Mouse (Mus musculus) kidney, adult 2 months (tissue): ENCODE data around the gene Ipp. TPM values are rescaled to one million over a fixed set of nuclear protein-coding genes. Genes with fewer than 3 reads are reported as not detected.

Experiments used
- DNase-seq: peaks from one replicate; pipeline ENCODE4 v3.0.0; 2021
- H3K27ac ChIP-seq: fragments of 200-500 bp; 2 replicates; pipeline ENCODE4 v1.5.1; 2012; ENCODE audit warnings: low read depth, low read length, control low read depth, inconsistent platforms; ENCODE audit not compliant: insufficient read depth
- H3K27me3 ChIP-seq: fragments of 200-500 bp; replicated peaks from 2 replicates; pipeline ENCODE4 v1.6.1; 2012; ENCODE audit warnings: mild to moderate bottlenecking, moderate library complexity, low read length, inconsistent platforms; ENCODE audit not compliant: control insufficient read depth, insufficient read depth
- H3K36me3 ChIP-seq: fragments of 200-500 bp; 2 replicates; pipeline ENCODE4 v1.6.1; 2012; ENCODE audit warnings: mild to moderate bottlenecking, moderate library complexity, low read length, inconsistent platforms; ENCODE audit not compliant: control insufficient read depth, insufficient read depth
- H3K4me1 ChIP-seq: fragments of 200-500 bp; 2 replicates; pipeline ENCODE4 v1.6.1; 2011; ENCODE audit warnings: low read length; ENCODE audit not compliant: control insufficient read depth, insufficient read depth
- H3K4me3 ChIP-seq: fragments of 200-500 bp; 2 replicates; pipeline ENCODE4 v1.5.1; 2011; ENCODE audit warnings: mild to moderate bottlenecking, low read depth, low read length, control low read depth; ENCODE audit not compliant: insufficient read depth
- CTCF ChIP-seq: fragments of 200-500 bp; conservative IDR thresholded peaks from 2 replicates; pipeline ENCODE4 v1.5.1; 2011; ENCODE audit warnings: low read depth, mild to moderate bottlenecking, control low read depth, low read length, moderate library complexity, mixed read lengths; ENCODE audit not compliant: insufficient read depth, insufficient read length
- POLR2A ChIP-seq: fragments of 200-500 bp; IDR thresholded peaks from one replicate; pipeline ENCODE4 v1.6.1; 2011; ENCODE audit warnings: low read depth, low read length, control low read depth
- WGBS: fragments of 180-500 bp; shearing (Covaris S2); methylation state at CpG from one replicate; pipeline ENCODE4 v1.1.7; 2018; 5-methylcytosine and 5-hydroxymethylcytosine counted together
- polyA plus RNA-seq: library from polyadenylated mRNA; depleted of rRNA; stranded (reverse); fragments of >200 nt; gene quantifications from 2 replicates; pipeline ENCODE4 v1.2.3, GENCODE M21; 2012

The Ipp gene
- polyA plus RNA-seq, 1 experiment, result 5.2 TPM

DNA sequence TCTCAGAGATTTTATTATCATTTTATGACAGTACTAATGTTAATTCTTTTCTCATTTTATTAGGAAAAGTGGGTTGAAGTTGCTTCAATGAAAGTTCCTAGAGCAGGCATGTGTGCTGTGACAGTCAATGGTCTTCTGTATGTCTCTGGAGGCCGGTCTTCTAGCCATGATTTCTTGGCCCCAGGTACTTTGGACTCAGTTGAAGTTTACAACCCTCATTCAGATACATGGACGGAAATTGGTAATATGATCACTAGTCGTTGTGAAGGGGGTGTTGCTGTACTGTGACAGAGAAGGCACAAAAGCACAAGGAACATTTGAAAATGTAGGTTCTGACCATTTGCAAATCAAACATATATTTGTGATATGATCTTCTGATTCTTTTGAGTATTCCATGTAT lies 30.4 kb downstream of the Ipp start:
- Histone ChIP-seq H3K27me3 (no peaks in the 10 kb centered on the region), H3K4me1 (no peaks in the 10 kb centered on the region), H3K4me3 (no peak overlapping the region), H3K36me3 (peaks cover 6% of the 10 kb centered on the region), H3K27ac (no peak overlapping the region)
- no peak for TF ChIP-seq CTCF
- TF ChIP-seq POLR2A, result no peak
- 77% methylated on average over 3 of the region's 3 CpGs for WGBS
- no peak for DNase-seq

DNA sequence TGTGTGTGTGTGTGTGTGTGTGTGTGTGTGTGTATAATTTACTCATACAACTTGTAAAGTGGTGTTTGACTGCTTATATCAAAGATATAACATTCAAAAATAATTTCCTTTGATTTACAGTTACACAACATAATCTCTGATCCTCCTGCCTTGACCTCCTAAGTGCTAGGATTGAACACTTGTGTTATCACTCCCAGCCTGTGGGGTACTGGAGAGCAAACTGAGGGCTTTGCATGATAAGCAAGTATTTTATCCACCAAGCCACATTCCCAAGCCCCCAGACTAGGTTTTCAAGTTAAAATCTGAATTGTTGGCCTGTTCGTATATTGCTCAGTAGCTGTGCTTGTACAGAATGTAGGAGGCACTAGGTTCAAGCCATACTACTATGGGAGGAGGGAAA lies 43.1 kb downstream of the Ipp start:
- Histone ChIP-seq H3K27ac (no peak overlapping the region), H3K4me3 (no peak overlapping the region), H3K36me3 (no peaks in the 10 kb centered on the region; the same call in none of the 2 replicates), H3K4me1 (no peaks in the 10 kb centered on the region), H3K27me3 (no peaks in the 10 kb centered on the region)
- WGBS, result 96% methylated on average over 1 of the region's 1 CpGs
- DNase-seq, result no peak
- TF ChIP-seq CTCF, result no peak
- TF ChIP-seq POLR2A, result no peak

DNA sequence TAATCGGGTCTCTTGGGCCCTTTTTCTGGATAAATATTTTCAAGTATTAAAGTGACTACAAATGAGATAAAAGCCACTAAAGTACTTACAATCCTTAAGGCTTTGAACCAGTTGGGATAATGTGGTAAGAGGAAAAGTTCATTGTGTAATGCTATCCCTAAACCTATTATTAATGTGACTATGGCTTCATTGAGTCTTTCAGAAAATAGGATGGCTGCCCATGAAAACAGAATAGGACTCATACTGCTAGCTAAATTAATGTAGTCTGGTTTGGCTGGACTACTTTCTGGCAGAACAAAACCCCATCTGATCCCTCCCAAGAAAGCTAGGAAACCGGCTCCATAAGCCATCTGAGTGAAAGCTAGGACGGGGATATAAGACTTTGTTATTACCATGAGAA lies 45.7 kb downstream of the Ipp start:
- Histone ChIP-seq H3K36me3 (no peaks in the 10 kb centered on the region; the same call in none of the 2 replicates), H3K4me3 (no peak overlapping the region), H3K27me3 (no peaks in the 10 kb centered on the region), H3K27ac (no peak overlapping the region), H3K4me1 (no peaks in the 10 kb centered on the region)
- WGBS, result 83% methylated on average over 3 of the region's 3 CpGs
- TF ChIP-seq CTCF, result no peak
- no peak for TF ChIP-seq POLR2A
- DNase-seq, result no peak

DNA sequence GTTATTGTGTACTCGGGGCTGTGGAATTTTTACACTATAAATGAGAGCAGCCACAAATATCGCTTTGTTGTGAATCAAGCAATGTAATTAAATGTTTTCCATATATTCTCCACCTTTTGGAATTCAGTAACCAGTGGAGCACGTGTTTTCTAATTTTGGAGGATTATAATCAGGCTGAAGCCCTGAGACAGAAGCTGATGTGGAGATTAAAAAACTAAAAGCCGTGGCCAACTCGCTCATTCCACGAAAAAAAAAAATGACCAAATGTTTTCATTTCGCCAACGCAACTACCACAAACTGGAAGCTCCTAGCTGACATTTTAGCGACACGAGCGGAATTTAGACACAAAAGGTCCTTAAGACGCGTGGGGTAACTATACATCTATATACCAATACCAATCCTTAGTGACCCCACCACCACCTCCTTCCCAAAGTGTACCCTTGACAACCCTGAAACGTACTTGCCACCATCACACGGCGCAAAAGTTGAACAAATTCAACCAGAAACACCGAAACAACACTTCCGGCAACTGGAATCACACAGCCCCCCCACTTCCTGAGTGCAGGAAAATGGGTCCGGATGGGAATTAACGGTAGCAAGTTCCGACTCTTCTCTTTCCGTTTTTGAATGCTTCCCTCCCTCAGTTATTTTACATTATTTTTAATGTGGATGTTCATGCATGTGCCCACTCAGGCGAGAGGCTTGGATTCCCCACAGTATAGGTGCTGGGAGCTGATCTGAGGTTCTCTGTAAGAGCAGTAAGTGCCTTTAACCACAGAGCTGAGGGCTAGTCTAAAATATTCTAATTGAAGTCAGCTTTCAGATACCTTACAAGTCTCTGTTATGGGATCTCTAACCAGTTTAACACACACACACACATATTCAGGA lies 48.3 kb downstream of the Ipp start, which contains the start of gene Tmem69:
TSS of gene Tmem69 (minus strand) at position 524 of the 888 bp plus-strand sequence.
- Histone ChIP-seq H3K36me3 (no peaks in the 10 kb centered on the region; the same call in none of the 2 replicates), H3K4me1 (no peaks in the 10 kb centered on the region; the same call in 1 of the 2 replicates), H3K27me3 (no peaks in the 10 kb centered on the region), H3K27ac (peak within 1 kb of the TSS; percentile 98), H3K4me3 (peak within 1 kb of the TSS; percentile 73)
- 2% methylated on average over 23 of the region's 23 CpGs for WGBS
- no peak for TF ChIP-seq CTCF
- no peak for TF ChIP-seq POLR2A
- peak; percentile 88 for DNase-seq

GRCm38 (mm10) chr4:116556561-116557305 lies 49.4 kb downstream of the Ipp start:
- no peaks in the 10 kb centered on the region; the same call in none of the 2 replicates for H3K36me3 ChIP-seq
- H3K27ac ChIP-seq, result peak overlapping the region; percentile 98
- H3K4me1 ChIP-seq, result no peaks in the 10 kb centered on the region; the same call in 1 of the 2 replicates
- H3K4me3 ChIP-seq, result peak overlapping the region; percentile 70
- no peaks in the 10 kb centered on the region for H3K27me3 ChIP-seq
- under 1% methylated on average over 28 of the region's 28 CpGs for WGBS
- peak; percentile 52 for TF ChIP-seq POLR2A
- TF ChIP-seq CTCF, result no peak
- peak; percentile 97 for DNase-seq

DNA sequence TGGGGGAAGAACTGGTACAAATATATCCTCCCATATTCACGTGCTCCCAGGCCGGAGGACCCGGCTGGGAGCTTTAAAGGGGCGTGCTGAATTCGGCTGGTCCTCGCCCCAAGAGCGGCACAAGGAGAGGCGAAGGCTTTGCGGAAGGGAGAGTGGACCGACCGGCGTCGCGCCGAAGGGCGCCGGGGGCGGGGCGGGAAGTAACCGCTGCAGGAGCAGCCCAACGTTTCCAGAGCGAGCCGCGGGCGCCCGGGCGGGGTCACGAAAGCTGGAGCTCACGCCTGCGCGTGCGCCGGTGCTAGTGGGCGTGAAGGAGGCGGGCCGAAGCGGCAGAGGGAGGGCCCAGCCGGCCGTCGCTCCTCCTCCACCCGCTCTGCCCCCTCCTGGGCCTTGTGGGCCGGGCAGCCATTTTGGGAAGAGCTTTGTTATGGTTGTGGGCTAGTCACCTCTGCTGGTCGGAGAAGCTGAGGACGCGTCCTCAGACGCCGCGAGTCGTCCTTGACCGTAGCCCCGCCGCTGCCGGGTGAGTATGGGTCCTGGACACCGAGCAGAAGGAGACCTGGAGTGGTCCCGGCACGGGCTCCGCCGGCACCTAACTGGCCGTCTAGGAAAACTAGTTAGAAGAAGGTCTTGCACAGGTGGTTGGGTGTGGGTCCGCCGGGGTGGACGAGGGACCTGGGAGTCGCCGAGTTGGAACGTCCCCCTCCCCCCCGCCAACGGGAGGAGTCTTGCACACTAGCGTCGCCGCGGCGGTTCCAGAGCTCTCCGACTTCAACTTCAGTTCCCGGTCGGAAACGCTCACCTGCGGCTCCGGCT lies 50.2 kb downstream of the Ipp start, which contains the start of gene Gpbp1l1:
TSS of gene Gpbp1l1 (plus strand) at position 353 of the 816 bp plus-strand sequence.
- peak; percentile 58 for TF ChIP-seq POLR2A
- TF ChIP-seq CTCF, result 0 out of 2 replicates have a peak, but pooled peaks have one; percentile 20
- Histone ChIP-seq H3K36me3 (no peaks in the 10 kb centered on the region; the same call in none of the 2 replicates), H3K4me3 (peak within 1 kb of the TSS; percentile 84), H3K4me1 (peaks cover 4% of the 10 kb centered on the region; the same call in 1 of the 2 replicates), H3K27me3 (no peaks in the 10 kb centered on the region), H3K27ac (peak within 1 kb of the TSS; percentile 98)
- WGBS, result under 1% methylated on average over 78 of the region's 78 CpGs
- DNase-seq, result peak; percentile 99
